Mouse (Mus musculus) cerebellum, adult (tissue): Measurements from ENCODE around the gene Rtl5.

Experiments
- ATAC-seq: cut with Nextera tagmentation; 2 replicates; pipeline ENCODE4 v1.9.2; 2017; ENCODE audit warnings: mild to moderate bottlenecking, moderate library complexity, mixed read lengths; ENCODE audit not compliant: insufficient number of reproducible peaks, low FRiP score, low TSS enrichment

The Rtl5 gene

GRCm38 (mm10) chrX:102019471-102020240, 51.4 kb downstream of the Rtl5 start:
- ATAC-seq = peak; percentile 58

- ATAC-seq = no peak
Observed at GRCm38 (mm10) chrX:102018890-102019289, 52.2 kb downstream of the Rtl5 start.

GRCm38 (mm10) chrX:102017213-102017923, 53.7 kb downstream of the Rtl5 start:
- ATAC-seq = no peak
